Mouse (Mus musculus): ENCODE measurements around the gene Anxa11. TPM values are rescaled to one million over a fixed set of nuclear protein-coding genes. Genes with fewer than 3 reads are reported as not detected.
"Not testable (repeated sequence)": the region's sequence is repeated elsewhere in the genome, so short reads cannot be mapped to it uniquely, and the experiment has no call there.

Gene Anxa11
- polyA plus RNA-seq, 2 experiments = 20.5 to 22.4 TPM

DNA sequence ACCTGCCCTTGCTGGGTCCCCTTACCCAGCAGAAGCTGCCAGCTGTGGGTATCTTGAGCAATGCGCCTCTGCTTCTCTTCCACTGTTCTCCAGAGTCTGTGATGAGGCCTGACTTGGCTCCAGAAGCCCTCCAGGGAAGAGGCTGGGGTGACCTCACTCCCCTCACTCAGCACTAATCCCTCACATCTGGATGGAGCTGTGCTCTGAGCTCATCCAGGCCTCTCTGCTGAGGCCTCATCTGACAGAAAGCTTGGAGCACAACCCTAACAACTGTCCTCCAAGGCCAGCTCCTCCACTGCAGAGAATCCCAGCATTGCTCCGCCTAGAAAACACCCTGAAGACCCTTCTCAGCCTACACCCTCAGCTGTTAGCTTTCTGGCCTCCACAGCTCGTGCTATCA lies 52.6 kb downstream of the Anxa11 start:
- not testable (repeated sequence) for H3K4me3 ChIP-seq (replicated peaks; ENCODE audit: low read length); DNase-seq (ENCODE audit: low spot score); H3K36me3 ChIP-seq (ENCODE audit: control insufficient read depth, insufficient read depth, low read length); H3K9me3 ChIP-seq (ENCODE audit: control insufficient read depth, low read length); H3K4me1 ChIP-seq (ENCODE audit: control insufficient read depth, insufficient read depth, low read length); H3K9ac ChIP-seq (ENCODE audit: low read depth, low read length, severe bottlenecking); H3K27me3 ChIP-seq (ENCODE audit: control insufficient read depth, insufficient read depth, low read length); H3K27ac ChIP-seq (replicated peaks; ENCODE audit: low read depth, low read length); H3K4me2 ChIP-seq (replicated peaks; ENCODE audit: low read depth, low read length, severe bottlenecking)
- ATAC-seq (ENCODE audit: low FRiP score, low read depth) = peak; percentile 75
- WGBS = no CpG with 5 or more reads among the region's 3 CpGs

DNA sequence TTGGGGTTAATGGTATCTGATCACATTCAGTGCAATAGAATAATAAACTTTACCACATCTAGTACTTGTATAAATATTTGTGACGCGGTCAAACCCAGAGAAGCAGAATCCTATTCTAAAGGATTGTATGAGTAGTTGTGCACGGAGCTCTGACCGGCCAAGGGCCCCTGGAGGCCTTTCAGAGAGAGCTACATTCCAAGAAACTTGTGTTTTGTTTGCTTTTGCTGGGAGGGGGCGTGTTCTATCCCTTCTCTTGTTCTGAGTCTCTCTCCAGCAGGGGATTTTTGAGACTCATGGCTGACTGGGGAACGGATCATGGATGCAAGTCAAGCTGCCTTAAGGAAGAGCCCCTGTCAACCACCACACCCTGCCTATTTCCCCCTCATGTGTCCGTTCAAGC lies 53.7 kb downstream of the Anxa11 start:
- ATAC-seq (ENCODE audit: low FRiP score, low read depth); H3K4me3 ChIP-seq (replicated peaks; ENCODE audit: low read length); H3K27me3 ChIP-seq (ENCODE audit: control insufficient read depth, insufficient read depth, low read length); H3K9ac ChIP-seq (ENCODE audit: low read depth, low read length, severe bottlenecking); H3K4me1 ChIP-seq (ENCODE audit: control insufficient read depth, insufficient read depth, low read length); H3K4me2 ChIP-seq (replicated peaks; ENCODE audit: low read depth, low read length, severe bottlenecking); DNase-seq (ENCODE audit: low spot score); H3K9me3 ChIP-seq (ENCODE audit: control insufficient read depth, low read length); H3K27ac ChIP-seq (replicated peaks; ENCODE audit: low read depth, low read length); H3K36me3 ChIP-seq (ENCODE audit: control insufficient read depth, insufficient read depth, low read length): not testable (repeated sequence)
- WGBS = no CpG with 5 or more reads among the region's 7 CpGs

DNA sequence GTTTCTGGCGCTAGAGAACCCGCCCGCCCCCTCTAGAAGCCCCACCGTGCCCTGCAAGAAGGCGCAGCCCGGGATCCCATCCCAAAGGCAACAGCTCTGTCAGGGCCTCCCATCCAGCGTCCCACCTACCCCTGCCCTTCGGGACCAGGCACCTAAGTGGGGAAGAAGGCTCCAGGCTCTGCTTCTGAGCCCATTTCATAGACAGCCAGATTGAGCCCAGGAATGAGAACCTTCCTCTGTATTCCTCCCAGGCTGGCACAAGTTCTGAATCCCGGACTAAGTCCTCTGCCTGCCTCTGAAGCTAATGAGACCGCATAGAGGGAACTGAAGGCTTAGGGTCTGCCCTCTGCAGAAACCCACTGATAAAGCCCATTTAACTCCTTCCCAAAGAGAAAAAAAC lies 61.0 kb downstream of the Anxa11 start, which contains the start of gene Plac9a:
Gene Plac9a (minus strand): TSS at position 101 of the 400 bp plus-strand sequence.
- no CpG with 5 or more reads among the region's 10 CpGs for WGBS
- H3K36me3 ChIP-seq (ENCODE audit: control insufficient read depth, insufficient read depth, low read length); DNase-seq (ENCODE audit: low spot score); H3K9me3 ChIP-seq (ENCODE audit: control insufficient read depth, low read length); H3K27ac ChIP-seq (replicated peaks; ENCODE audit: low read depth, low read length); H3K27me3 ChIP-seq (ENCODE audit: control insufficient read depth, insufficient read depth, low read length); H3K4me3 ChIP-seq (replicated peaks; ENCODE audit: low read length); H3K9ac ChIP-seq (ENCODE audit: low read depth, low read length, severe bottlenecking); ATAC-seq (ENCODE audit: low FRiP score, low read depth); H3K4me1 ChIP-seq (ENCODE audit: control insufficient read depth, insufficient read depth, low read length); H3K4me2 ChIP-seq (replicated peaks; ENCODE audit: low read depth, low read length, severe bottlenecking): not testable (repeated sequence)

DNA sequence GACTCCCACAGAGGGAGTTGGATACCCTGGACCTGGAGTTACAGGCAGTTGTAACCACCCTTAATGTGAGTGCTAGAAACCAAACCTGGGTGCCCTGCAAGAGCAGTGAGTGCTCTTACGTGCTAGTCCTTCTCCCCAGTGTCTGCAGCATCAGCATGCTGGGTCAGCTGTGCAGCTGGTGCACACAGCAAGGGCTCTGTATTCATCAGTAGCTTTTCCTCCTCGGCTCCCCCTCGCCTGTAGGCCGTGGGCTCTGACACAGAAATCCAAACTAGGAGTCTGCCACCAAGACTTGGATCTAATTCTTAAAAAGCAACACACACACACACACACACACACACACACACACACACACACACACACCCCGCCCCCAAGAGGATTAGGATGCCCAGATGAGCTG lies 63.3 kb downstream of the Anxa11 start:
- H3K4me2 ChIP-seq (replicated peaks; ENCODE audit: low read depth, low read length, severe bottlenecking); ATAC-seq (ENCODE audit: low FRiP score, low read depth); H3K4me3 ChIP-seq (replicated peaks; ENCODE audit: low read length); H3K9me3 ChIP-seq (ENCODE audit: control insufficient read depth, low read length); H3K9ac ChIP-seq (ENCODE audit: low read depth, low read length, severe bottlenecking); H3K36me3 ChIP-seq (ENCODE audit: control insufficient read depth, insufficient read depth, low read length); H3K27me3 ChIP-seq (ENCODE audit: control insufficient read depth, insufficient read depth, low read length); H3K27ac ChIP-seq (replicated peaks; ENCODE audit: low read depth, low read length); H3K4me1 ChIP-seq (ENCODE audit: control insufficient read depth, insufficient read depth, low read length); DNase-seq (ENCODE audit: low spot score): not testable (repeated sequence)
- WGBS = 71% methylated on average over 1 of the region's 5 CpGs

DNA sequence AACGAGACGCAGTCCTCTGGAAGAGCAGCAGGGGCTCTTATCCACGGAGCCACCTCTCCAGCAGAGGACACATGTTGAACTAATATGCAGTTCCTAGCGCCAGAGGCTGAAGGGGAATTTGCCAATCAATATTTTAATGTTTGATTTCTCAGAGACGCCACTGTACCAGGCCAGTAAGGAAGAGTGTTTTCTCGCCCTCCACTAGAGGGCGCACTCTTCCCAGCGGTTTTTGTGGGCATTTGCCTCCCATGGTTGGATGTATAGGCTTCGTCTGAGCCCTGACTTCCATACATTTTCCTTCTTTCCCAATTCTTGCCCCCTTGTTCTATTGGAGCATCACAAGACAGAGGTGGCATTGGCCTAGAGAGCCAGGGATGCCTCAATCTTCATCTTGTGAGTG lies 65.3 kb downstream of the Anxa11 start:
- not testable (repeated sequence) for H3K27me3 ChIP-seq (ENCODE audit: control insufficient read depth, insufficient read depth, low read length); H3K9me3 ChIP-seq (ENCODE audit: control insufficient read depth, low read length); H3K9ac ChIP-seq (ENCODE audit: low read depth, low read length, severe bottlenecking); H3K4me2 ChIP-seq (replicated peaks; ENCODE audit: low read depth, low read length, severe bottlenecking); H3K4me1 ChIP-seq (ENCODE audit: control insufficient read depth, insufficient read depth, low read length); H3K27ac ChIP-seq (replicated peaks; ENCODE audit: low read depth, low read length); H3K36me3 ChIP-seq (ENCODE audit: control insufficient read depth, insufficient read depth, low read length); ATAC-seq (ENCODE audit: low FRiP score, low read depth); DNase-seq (ENCODE audit: low spot score); H3K4me3 ChIP-seq (replicated peaks; ENCODE audit: low read length)
- WGBS = no CpG with 5 or more reads among the region's 9 CpGs

DNA sequence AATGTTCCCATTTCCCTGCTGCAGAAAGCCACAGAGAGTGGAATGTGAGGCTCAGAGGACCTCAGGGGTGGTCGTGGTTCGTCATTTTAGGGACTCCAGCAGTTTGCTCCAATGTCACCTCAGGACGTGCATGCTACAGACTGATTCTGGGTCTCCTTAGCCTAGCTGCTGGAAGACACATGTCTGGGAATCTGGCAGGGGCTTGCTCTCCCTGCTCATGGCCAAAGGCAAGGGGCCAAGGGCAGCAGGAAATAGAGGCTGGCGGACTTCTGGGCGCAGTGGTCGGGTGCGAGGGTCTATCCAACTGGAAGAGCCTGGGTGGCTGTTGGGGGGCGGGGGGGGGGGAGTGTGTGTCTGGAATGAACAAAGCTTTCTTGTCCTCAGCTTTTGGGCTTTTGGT lies 67.0 kb downstream of the Anxa11 start:
- H3K9me3 ChIP-seq (ENCODE audit: control insufficient read depth, low read length); H3K4me1 ChIP-seq (ENCODE audit: control insufficient read depth, insufficient read depth, low read length); ATAC-seq (ENCODE audit: low FRiP score, low read depth); DNase-seq (ENCODE audit: low spot score); H3K27me3 ChIP-seq (ENCODE audit: control insufficient read depth, insufficient read depth, low read length); H3K4me2 ChIP-seq (replicated peaks; ENCODE audit: low read depth, low read length, severe bottlenecking); H3K4me3 ChIP-seq (replicated peaks; ENCODE audit: low read length); H3K36me3 ChIP-seq (ENCODE audit: control insufficient read depth, insufficient read depth, low read length); H3K9ac ChIP-seq (ENCODE audit: low read depth, low read length, severe bottlenecking); H3K27ac ChIP-seq (replicated peaks; ENCODE audit: low read depth, low read length): not testable (repeated sequence)
- WGBS = no CpG with 5 or more reads among the region's 8 CpGs

DNA sequence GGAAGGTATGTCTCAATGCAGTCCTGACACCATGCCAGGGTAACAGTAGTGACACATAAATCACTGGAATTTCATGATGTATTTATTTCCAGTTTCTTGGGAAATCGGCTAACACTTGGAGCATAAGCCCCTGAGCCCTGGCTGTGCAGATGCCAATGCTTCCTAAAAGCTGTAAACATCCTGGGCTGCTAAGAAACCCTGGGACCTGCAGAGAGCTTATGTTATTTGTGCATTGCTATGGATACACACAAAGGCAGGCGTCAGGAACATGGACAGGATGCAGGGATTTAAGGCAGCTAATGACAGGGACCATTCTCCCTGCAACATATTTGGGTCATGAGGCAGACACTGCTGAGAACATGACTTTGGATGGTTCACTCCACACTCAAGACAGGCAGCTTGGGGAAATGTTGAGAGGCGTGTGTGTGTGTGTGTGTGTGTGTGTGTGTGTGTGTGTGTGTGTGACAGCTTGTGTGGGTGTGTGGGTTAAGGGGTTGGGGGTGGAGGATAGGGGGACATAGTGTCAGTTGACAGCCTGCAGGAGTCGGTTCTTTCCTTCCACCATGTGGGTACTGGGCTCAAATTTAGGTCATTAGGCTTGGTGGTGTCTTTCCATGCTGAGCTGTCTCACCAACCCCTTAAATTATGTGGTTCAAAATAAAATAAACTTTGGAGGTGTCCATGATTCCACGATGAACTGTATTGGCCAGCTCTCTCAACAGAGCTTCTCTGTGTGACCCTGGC lies 76.6 kb downstream of the Anxa11 start:
- not testable (repeated sequence) for H3K4me1 ChIP-seq (ENCODE audit: control insufficient read depth, insufficient read depth, low read length); ATAC-seq (ENCODE audit: low FRiP score, low read depth); H3K9me3 ChIP-seq (ENCODE audit: control insufficient read depth, low read length); H3K4me2 ChIP-seq (replicated peaks; ENCODE audit: low read depth, low read length, severe bottlenecking); H3K9ac ChIP-seq (ENCODE audit: low read depth, low read length, severe bottlenecking); H3K27ac ChIP-seq (replicated peaks; ENCODE audit: low read depth, low read length); DNase-seq (ENCODE audit: low spot score); H3K27me3 ChIP-seq (ENCODE audit: control insufficient read depth, insufficient read depth, low read length); H3K4me3 ChIP-seq (replicated peaks; ENCODE audit: low read length); H3K36me3 ChIP-seq (ENCODE audit: control insufficient read depth, insufficient read depth, low read length)
- no CpG with 5 or more reads among the region's 5 CpGs for WGBS

DNA sequence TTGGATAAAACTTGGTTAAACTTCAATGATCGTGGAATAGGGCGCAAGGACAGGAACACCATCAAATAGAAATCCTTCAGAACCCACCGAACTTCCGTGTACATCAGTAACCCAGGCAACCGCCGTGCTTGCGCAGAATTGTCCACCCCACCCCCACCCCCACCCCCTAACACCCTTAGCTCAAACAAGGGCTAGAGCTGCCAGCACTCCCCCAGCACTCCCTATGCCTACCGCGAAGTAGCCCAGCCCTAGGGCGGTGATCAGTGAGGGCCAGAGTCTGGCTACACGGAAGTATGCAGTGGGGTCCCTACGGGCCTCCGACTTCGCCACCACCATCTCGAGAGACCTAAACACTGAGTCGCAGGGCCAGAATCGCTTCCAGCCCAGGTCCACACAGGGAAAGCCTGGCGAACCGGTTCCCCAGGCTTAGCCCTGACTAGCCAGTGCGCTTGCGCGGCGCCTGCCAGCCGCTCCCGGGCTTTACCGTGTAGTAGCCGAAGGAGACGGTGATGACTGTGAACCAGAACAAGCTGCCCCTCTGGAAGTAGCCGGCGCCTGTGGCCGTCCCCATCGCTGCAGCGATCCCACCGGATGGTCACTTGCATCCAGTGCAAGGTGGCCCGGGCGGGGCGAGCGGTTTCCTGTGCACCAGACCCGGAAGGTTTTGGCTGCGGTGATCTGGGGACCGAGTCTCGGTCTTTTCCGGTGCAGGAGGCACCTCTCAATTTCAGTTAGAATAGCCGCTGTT lies 85.0 kb downstream of the Anxa11 start:
- not testable (repeated sequence) for H3K36me3 ChIP-seq (ENCODE audit: control insufficient read depth, insufficient read depth, low read length); H3K4me3 ChIP-seq (replicated peaks; ENCODE audit: low read length); H3K4me2 ChIP-seq (replicated peaks; ENCODE audit: low read depth, low read length, severe bottlenecking); H3K27me3 ChIP-seq (ENCODE audit: control insufficient read depth, insufficient read depth, low read length); H3K9me3 ChIP-seq (ENCODE audit: control insufficient read depth, low read length); DNase-seq (ENCODE audit: low spot score); H3K4me1 ChIP-seq (ENCODE audit: control insufficient read depth, insufficient read depth, low read length); H3K27ac ChIP-seq (replicated peaks; ENCODE audit: low read depth, low read length); H3K9ac ChIP-seq (ENCODE audit: low read depth, low read length, severe bottlenecking)
- no CpG with 5 or more reads among the region's 44 CpGs for WGBS
- peak; percentile 89 for ATAC-seq (ENCODE audit: low FRiP score, low read depth)
